Mouse (Mus musculus) Muller cell, postnatal 12 days (primary cell): ENCODE measurements around the gene Olfr629.
"Not testable (repeated sequence)": the region's sequence is repeated elsewhere in the genome, so short reads cannot be mapped to it uniquely, and the experiment has no call there.

Experiments
- DNase-seq: peaks from one replicate; pipeline ENCODE4 v3.0.0-alpha.2; 2015; ENCODE audit errors: inconsistent ontology term

Olfr629 gene

GRCm38 (mm10) chr7:103744843-103745242 lies at the start of gene Olfr629:
TSS of gene Olfr629 (minus strand) at chr7:103744943.
- no peak for DNase-seq

- DNase-seq: no peak
Observed at GRCm38 (mm10) chr7:103792669-103793388, 48.1 kb upstream of the Olfr629 start.

GRCm38 (mm10) chr7:103791721-103792120 lies 47.0 kb upstream of the Olfr629 start, which contains the start of gene Olfr67:
TSS of gene Olfr67 (minus strand) at chr7:103791821.
- no peak for DNase-seq

GRCm38 (mm10) chr7:103779598-103779997 lies 34.9 kb upstream of the Olfr629 start, which contains the start of gene Olfr68:
TSS of gene Olfr68 (minus strand) at chr7:103779698.
- DNase-seq: no peak

GRCm38 (mm10) chr7:103777652-103778051 lies 32.9 kb upstream of the Olfr629 start:
- not testable (repeated sequence) for DNase-seq

GRCm38 (mm10) chr7:103771494-103771893 lies 26.8 kb upstream of the Olfr629 start, which contains the start of gene Olfr69:
TSS of gene Olfr69 (minus strand) at chr7:103771594.
- no peak for DNase-seq

GRCm38 (mm10) chr7:103767687-103768086 lies 22.9 kb upstream of the Olfr629 start:
- DNase-seq: not testable (repeated sequence)

GRCm38 (mm10) chr7:103762212-103762611 lies 17.5 kb upstream of the Olfr629 start:
- DNase-seq: not testable (repeated sequence)

- DNase-seq: no peak
Observed at GRCm38 (mm10) chr7:103757233-103757632, 12.5 kb upstream of the Olfr629 start, which contains the start of gene Olfr630. TSS of gene Olfr630 (minus strand) at chr7:103757333.

GRCm38 (mm10) chr7:103730074-103730473 lies 14.7 kb downstream of the Olfr629 start, which contains the start of gene Olfr628:
TSS of gene Olfr628 (plus strand) at chr7:103730374.
- DNase-seq: no peak

GRCm38 (mm10) chr7:103716398-103716797 lies 28.3 kb downstream of the Olfr629 start:
- DNase-seq: not testable (repeated sequence)

GRCm38 (mm10) chr7:103714371-103714770 lies 30.4 kb downstream of the Olfr629 start, which contains the start of gene Olfr243:
TSS of gene Olfr243 (plus strand) at chr7:103714671.
- DNase-seq: no peak

- DNase-seq: no peak
Observed at GRCm38 (mm10) chr7:103712024-103712423, 32.7 kb downstream of the Olfr629 start.

- DNase-seq: no peak
Observed at GRCm38 (mm10) chr7:103699469-103699868, 45.3 kb downstream of the Olfr629 start.
